Mouse (Mus musculus): ENCODE results near the gene Ebna1bp2. TPM values are rescaled to one million over a fixed set of nuclear protein-coding genes. Genes with fewer than 3 reads are reported as not detected.
A peak's percentile ranks its signal among the peaks of the same experiment; 100 is the strongest.

The Ebna1bp2 gene
- polyA plus RNA-seq (2015; fragmentation: Nextera tagmentation; extraction: Ambion mirVana): 129 and 151 TPM in 2 replicates

DNA sequence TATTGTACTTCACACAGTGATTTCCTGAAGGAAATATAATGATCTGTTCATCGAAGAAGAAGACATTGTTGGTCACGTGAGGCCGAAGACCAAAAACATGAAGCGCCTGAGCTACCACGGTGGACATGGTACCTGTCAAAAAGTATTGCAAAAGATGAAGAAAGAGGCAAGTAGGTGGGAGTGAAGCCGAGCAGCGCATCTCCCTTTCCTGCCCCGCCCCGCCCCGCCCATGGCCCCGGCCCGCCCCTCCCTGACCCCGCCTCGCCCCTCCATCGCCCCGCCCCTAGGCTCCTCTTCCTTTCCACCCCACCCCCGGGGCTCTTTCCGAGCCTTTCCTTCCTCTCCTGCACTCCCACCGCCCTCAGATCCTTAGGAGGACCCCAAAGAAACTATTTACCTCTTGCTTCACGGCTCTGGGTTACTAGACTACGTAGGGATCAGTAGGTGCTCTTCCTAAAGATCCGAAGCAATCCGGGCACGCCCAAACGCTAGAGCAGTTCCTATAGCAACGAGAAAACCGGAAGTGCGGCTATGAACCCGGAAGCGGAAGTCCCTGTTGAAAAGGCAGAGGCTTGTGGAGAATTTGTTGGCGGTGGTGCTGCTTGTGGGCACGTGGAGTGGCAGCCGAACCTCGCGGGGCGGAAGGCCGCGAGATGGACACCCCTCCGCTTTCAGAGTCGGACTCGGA is at the start of gene Ebna1bp2, which contains the start of gene Cfap57:
Gene Ebna1bp2 (plus strand): TSS at position 521 of the 688 bp plus-strand sequence.
Gene Cfap57 (minus strand): TSS at position 499 of the 688 bp plus-strand sequence.
- Histone ChIP-seq H3K4me3 (replicated peaks) (peak within 1 kb of the TSS; percentile 65), H3K27me3 (replicated peaks) (no peaks in the 10 kb centered on the region), H3K36me3 (peaks cover 23% of the 10 kb centered on the region), H3K9ac (peak within 1 kb of the TSS; percentile 51), H3K4me1 (peaks cover 8% of the 10 kb centered on the region; the same call in 1 of the 2 replicates), H3K9me3 (no peaks in the 10 kb centered on the region), H3K4me2 (peak within 1 kb of the TSS; percentile 84), H3K27ac (0 out of 2 replicates have a peak within 1 kb of the TSS, but pooled peaks have one; percentile 4)
- WGBS: under 1% methylated on average over 34 of the region's 41 CpGs
- peak; percentile 92 for ATAC-seq (ENCODE audit: insufficient read depth, low FRiP score, low read depth)

DNA sequence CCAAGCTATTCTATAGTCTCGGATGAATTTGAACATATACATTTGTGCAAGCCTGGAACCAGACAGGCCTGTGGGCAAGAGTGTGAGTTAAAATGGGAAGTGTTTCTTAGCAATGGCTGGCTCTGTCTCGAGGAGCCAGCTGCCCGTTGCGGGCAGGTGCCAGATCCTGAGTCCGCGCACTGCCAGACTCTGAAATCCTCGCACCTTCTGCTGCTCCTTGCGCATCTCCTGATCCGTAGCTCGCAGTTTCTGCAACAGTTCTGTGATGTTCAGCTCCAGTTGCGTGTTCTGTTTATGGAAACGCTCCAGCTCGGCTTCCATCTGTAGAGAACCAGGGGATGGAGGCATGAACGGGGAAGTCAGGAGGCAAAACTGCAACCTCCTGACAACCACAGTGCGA is 49.2 kb upstream of the Ebna1bp2 start:
- Histone ChIP-seq H3K4me1 (no peaks in the 10 kb centered on the region), H3K4me2 (no peak overlapping the region), H3K9ac (no peak overlapping the region), H3K36me3 (no peaks in the 10 kb centered on the region), H3K27ac (no peak overlapping the region), H3K4me3 (replicated peaks) (no peak overlapping the region), H3K27me3 (replicated peaks) (no peaks in the 10 kb centered on the region), H3K9me3 (no peaks in the 10 kb centered on the region)
- WGBS: 71% methylated on average over 15 of the region's 15 CpGs
- ATAC-seq (ENCODE audit: insufficient read depth, low FRiP score, low read depth): no peak

DNA sequence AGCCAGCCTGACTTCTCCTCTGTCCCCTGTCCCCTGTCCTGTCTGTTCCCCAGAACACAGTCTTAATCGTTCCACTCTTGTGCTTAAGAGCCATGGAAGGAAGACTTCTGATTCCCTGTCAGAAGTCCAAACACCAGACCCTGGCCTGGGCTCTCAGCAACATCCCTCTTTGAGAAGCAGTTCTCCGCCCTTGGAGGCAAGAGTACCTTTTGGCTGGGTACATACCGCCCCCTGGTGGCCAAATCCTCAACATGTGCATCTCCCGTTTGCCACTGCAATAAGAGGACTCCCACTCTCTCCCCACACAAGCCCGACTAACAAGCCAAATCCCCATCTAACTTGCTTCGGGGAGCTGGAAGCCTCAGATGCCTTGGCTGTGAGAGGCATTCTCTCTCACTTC is 44.5 kb upstream of the Ebna1bp2 start:
- Histone ChIP-seq H3K9me3 (no peaks in the 10 kb centered on the region), H3K4me3 (replicated peaks) (no peak overlapping the region), H3K4me2 (no peak overlapping the region), H3K9ac (no peak overlapping the region), H3K36me3 (no peaks in the 10 kb centered on the region), H3K4me1 (no peaks in the 10 kb centered on the region), H3K27me3 (replicated peaks) (no peaks in the 10 kb centered on the region), H3K27ac (no peak overlapping the region)
- WGBS: 2% methylated on average over 6 of the region's 6 CpGs
- no peak; the same call in 1 of the 2 replicates for ATAC-seq (ENCODE audit: insufficient read depth, low FRiP score, low read depth)

DNA sequence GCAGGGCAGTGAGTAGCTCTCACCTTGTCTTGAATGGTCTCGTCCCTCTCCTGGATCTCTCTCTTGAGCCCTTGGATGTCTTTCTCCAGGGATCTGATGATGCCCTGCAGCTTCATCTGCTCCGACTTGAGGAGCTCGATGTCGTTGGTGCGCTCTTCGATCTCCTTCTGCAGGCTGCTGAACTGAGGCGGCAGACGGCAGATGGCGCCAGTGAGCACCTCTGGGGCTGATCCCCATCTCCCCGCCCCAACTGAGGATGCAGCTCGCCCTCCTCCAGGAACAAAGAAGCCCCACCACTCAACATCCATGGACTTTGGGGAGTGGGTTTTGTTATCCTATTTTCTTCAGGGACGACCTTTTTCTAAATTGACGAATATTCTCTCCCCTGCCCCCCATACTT is 41.3 kb upstream of the Ebna1bp2 start:
- Histone ChIP-seq H3K9ac (no peak overlapping the region), H3K27ac (no peak overlapping the region), H3K36me3 (no peaks in the 10 kb centered on the region), H3K4me1 (no peaks in the 10 kb centered on the region), H3K27me3 (replicated peaks) (no peaks in the 10 kb centered on the region), H3K4me3 (replicated peaks) (no peak overlapping the region), H3K4me2 (no peak overlapping the region), H3K9me3 (no peaks in the 10 kb centered on the region)
- no peak for ATAC-seq (ENCODE audit: insufficient read depth, low FRiP score, low read depth)
- 48% methylated on average over 13 of the region's 13 CpGs for WGBS

DNA sequence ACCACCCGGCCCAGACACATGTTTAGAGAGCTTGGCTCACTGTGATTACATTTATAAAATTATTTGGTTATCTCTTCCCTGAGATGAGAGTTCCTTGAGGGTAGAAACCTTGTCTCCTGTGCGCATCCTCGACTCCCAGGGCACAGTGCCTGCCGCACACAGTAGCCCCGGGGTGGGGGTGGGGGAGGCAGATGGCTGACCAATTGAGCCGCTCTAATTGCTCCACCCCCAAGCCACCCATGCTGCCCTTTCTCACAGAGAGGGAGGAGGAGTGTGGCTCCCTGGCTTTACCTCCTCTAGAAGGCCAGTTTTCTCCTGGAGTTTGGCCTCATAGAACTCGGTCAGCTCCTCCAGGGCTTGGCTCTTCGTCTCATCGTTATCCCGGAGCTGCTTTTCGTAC is 39.1 kb upstream of the Ebna1bp2 start:
- H3K27ac ChIP-seq: no peak overlapping the region
- no peak overlapping the region for H3K4me2 ChIP-seq
- no peaks in the 10 kb centered on the region for H3K4me1 ChIP-seq
- H3K4me3 ChIP-seq (replicated peaks): no peak overlapping the region
- no peaks in the 10 kb centered on the region for H3K36me3 ChIP-seq
- 43% methylated on average over 11 of the region's 11 CpGs for WGBS
- no peaks in the 10 kb centered on the region for H3K9me3 ChIP-seq
- no peaks in the 10 kb centered on the region for H3K27me3 ChIP-seq (replicated peaks)
- no peak overlapping the region for H3K9ac ChIP-seq
- ATAC-seq (ENCODE audit: insufficient read depth, low FRiP score, low read depth): no peak

DNA sequence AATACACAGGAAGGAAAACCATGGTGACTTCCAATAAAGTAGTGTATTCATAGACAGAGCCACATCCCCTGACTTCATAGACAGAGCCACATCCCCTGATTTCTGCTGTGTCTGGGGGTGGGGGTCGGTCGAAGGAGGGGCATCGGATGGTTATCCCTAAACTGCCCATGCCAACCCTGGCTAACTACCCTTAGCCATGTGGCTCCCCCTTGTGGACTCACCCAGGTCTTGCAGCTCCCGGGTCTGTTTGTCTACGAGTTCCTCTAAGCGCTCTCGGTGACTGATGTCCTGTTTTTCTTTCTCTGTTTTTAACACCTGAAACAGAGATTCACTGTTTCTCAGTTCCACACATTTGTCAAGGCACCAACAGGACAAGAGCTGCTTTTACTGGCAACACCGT is 38.0 kb upstream of the Ebna1bp2 start:
- Histone ChIP-seq H3K9ac (no peak overlapping the region), H3K27me3 (replicated peaks) (no peaks in the 10 kb centered on the region), H3K4me1 (no peaks in the 10 kb centered on the region), H3K9me3 (no peaks in the 10 kb centered on the region), H3K36me3 (no peaks in the 10 kb centered on the region), H3K4me2 (no peak overlapping the region), H3K4me3 (replicated peaks) (no peak overlapping the region), H3K27ac (no peak overlapping the region)
- WGBS: 93% methylated on average over 8 of the region's 8 CpGs
- no peak for ATAC-seq (ENCODE audit: insufficient read depth, low FRiP score, low read depth)

DNA sequence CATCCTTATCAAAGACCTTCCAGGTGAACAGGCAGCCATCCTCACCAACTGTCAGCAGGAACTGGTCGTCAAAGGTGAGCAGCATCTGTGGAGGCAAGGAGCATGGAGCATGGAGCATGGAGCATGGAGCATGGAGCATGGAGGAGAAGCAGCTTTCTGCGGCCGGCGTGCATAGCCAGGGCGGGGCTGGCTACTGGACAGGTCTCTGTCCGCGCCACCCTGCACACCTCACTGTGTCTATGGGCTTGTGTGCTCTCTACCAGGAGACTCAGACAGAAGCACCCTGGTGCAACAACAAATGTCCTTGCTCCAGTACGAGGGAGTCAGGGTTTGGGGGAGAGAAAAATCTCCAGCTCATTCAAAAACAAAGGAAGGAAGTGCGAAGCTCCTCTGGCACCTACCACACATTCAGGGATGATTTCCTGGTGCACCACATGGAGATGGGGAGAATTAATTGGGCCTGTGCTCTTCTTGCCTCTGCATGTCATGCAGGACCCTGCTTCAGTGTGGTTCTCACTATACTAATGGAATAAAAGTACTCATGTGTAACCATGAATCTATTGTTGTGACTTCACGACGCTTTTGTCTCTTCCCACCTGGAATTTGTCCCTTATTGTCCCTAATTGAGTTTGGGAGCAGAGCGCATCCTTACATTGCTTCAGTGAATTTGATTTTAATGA is 31.4 kb upstream of the Ebna1bp2 start:
- 67% methylated on average over 12 of the region's 12 CpGs for WGBS
- no peak overlapping the region for H3K9ac ChIP-seq
- H3K4me2 ChIP-seq: no peak overlapping the region
- H3K4me1 ChIP-seq: no peaks in the 10 kb centered on the region
- no peaks in the 10 kb centered on the region for H3K27me3 ChIP-seq (replicated peaks)
- H3K27ac ChIP-seq: no peak overlapping the region
- H3K36me3 ChIP-seq: no peaks in the 10 kb centered on the region
- no peak for ATAC-seq (ENCODE audit: insufficient read depth, low FRiP score, low read depth)
- no peaks in the 10 kb centered on the region for H3K9me3 ChIP-seq
- no peak overlapping the region for H3K4me3 ChIP-seq (replicated peaks)

DNA sequence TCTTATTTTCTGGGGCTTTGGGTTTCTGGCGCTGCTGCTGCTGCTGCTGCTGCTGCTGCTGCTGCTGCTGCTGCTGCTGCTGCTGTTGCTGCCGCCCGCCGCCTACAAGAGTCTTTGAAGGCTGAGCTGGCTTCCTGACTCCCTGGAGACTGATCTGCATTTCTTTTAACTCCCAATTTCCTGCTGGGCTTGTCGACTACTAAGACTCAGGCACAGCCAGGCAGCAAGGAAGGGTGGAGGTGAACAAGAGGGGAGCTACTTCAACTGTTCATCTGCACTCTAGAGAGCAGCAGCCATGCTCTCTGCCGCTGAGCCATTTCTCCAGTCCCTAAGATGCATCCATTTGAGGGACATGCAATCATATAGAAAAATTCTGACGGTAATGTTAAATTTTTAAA is 30.9 kb upstream of the Ebna1bp2 start:
- no peaks in the 10 kb centered on the region for H3K27me3 ChIP-seq (replicated peaks)
- H3K9me3 ChIP-seq: no peaks in the 10 kb centered on the region
- H3K36me3 ChIP-seq: no peaks in the 10 kb centered on the region
- no peak overlapping the region for H3K4me2 ChIP-seq
- ATAC-seq (ENCODE audit: insufficient read depth, low FRiP score, low read depth): no peak
- 13% methylated on average over 7 of the region's 7 CpGs for WGBS
- no peaks in the 10 kb centered on the region for H3K4me1 ChIP-seq
- no peak overlapping the region for H3K9ac ChIP-seq
- H3K4me3 ChIP-seq (replicated peaks): no peak overlapping the region
- no peak overlapping the region for H3K27ac ChIP-seq

DNA sequence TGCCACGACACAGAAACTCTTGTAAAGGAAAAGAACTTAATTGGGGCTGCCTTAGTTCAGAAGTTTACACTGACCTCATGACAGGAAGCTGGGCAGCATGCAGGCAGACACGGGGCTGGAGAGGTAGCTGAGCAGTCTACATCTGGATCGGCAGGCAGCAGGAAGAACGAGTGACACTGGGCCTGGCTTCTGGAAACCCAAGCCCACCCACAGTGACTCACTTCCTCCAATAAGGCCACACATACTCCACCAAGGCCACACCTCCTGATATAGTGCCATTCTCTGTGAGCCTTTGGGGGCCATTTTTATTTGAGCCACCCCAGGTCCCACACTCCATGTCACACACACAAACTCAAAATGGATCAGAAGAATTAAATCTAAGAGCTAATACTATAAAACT is 16.5 kb upstream of the Ebna1bp2 start:
- Histone ChIP-seq H3K9ac (no peak overlapping the region), H3K9me3 (no peaks in the 10 kb centered on the region), H3K4me2 (no peak overlapping the region), H3K36me3 (no peaks in the 10 kb centered on the region), H3K4me1 (no peaks in the 10 kb centered on the region), H3K27ac (no peak overlapping the region), H3K4me3 (replicated peaks) (no peak overlapping the region), H3K27me3 (replicated peaks) (no peaks in the 10 kb centered on the region)
- no peak for ATAC-seq (ENCODE audit: insufficient read depth, low FRiP score, low read depth)
- 36% methylated on average over 4 of the region's 4 CpGs for WGBS

DNA sequence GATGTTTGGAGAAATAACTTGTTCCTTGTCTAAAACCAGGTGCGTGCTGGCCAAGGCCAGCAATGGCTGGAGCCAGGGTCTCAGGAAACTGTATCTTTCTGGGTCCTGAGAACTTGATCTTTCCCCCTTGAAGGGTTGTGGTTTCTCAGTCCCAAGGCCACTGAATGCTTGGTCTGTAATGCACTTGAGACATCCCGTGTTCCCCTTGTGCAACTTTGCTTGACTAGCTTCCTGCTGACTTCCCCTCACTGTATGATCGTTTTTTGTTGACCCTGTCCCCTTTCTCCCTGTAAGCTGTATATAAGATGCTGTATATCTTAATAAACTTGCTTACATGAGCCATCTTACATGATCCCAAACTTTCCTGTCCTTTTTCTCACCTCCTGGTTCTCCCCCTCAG is 10.8 kb upstream of the Ebna1bp2 start:
- ATAC-seq (ENCODE audit: insufficient read depth, low FRiP score, low read depth): no peak
- H3K27ac ChIP-seq: no peak overlapping the region
- no peak overlapping the region for H3K4me2 ChIP-seq
- 62% methylated on average over 3 of the region's 3 CpGs for WGBS
- no peak overlapping the region for H3K4me3 ChIP-seq (replicated peaks)
- H3K9ac ChIP-seq: no peak overlapping the region
- H3K27me3 ChIP-seq (replicated peaks): 0 out of 2 replicates have a peak, but pooled peaks cover 3% of the 10 kb centered on the region
- H3K4me1 ChIP-seq: no peaks in the 10 kb centered on the region
- H3K36me3 ChIP-seq: no peaks in the 10 kb centered on the region
- no peaks in the 10 kb centered on the region for H3K9me3 ChIP-seq

DNA sequence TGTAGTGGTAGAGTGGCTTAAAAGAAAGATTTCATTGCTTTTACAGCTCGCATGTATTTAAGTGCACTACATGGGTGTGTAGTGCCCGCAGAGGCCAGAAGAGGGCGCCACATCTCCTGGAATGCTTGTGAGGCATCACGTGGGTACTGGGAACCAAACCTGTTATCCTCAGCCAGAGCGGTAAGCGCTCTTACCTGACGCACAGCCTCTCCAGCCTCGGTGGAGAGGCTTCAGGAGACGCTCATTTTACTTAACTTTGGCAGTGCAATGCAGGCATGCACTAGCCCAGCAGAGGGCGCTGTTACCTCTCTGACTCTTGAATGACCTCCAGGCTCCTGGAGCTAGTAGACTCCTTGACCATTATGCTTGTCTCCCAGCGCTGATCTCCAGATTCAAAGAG is 8.0 kb upstream of the Ebna1bp2 start:
- no peak overlapping the region for H3K4me3 ChIP-seq (replicated peaks)
- H3K27ac ChIP-seq: no peak overlapping the region

DNA sequence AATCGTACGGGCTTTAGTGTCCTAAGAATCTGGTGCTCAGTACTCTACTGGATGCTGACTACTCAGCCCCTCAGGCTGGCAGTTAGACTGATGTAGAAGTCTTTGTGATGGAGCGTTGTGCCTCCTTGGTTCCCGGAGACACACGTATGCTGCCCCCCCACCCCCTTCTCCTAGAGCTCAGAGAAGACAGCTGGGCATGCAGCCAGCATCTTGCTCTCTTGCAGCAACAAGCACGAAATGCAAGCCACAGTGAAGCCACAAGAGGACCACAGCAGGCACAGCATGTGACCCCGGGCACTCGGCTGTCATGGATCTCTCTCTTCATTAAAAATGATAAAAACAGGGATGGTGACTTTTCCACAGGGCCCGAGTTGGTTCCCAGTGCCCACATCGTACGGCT is 5.2 kb upstream of the Ebna1bp2 start:
- H3K9ac ChIP-seq: no peak overlapping the region
- H3K4me3 ChIP-seq (replicated peaks): no peak overlapping the region
- no peak overlapping the region for H3K27ac ChIP-seq
- no peaks in the 10 kb centered on the region for H3K27me3 ChIP-seq (replicated peaks)
- H3K36me3 ChIP-seq: no peaks in the 10 kb centered on the region
- 78% methylated on average over 11 of the region's 11 CpGs for WGBS
- ATAC-seq (ENCODE audit: insufficient read depth, low FRiP score, low read depth): no peak
- no peaks in the 10 kb centered on the region for H3K4me1 ChIP-seq
- H3K4me2 ChIP-seq: no peak overlapping the region
- H3K9me3 ChIP-seq: no peaks in the 10 kb centered on the region

More for the DNA sequence above, 8.0 kb upstream of the Ebna1bp2 start:
- no peaks in the 10 kb centered on the region for H3K9me3 ChIP-seq
- H3K27me3 ChIP-seq (replicated peaks): 0 out of 2 replicates have a peak, but pooled peaks cover 3% of the 10 kb centered on the region
- H3K4me2 ChIP-seq: no peak overlapping the region
- WGBS: 23% methylated on average over 11 of the region's 11 CpGs
- H3K4me1 ChIP-seq: no peaks in the 10 kb centered on the region
- no peaks in the 10 kb centered on the region for H3K36me3 ChIP-seq
- no peak overlapping the region for H3K9ac ChIP-seq
- no peak for ATAC-seq (ENCODE audit: insufficient read depth, low FRiP score, low read depth)
